Comparison of ENCODE assay signal across 16 mouse cellular contexts in the genomic region with DNA sequence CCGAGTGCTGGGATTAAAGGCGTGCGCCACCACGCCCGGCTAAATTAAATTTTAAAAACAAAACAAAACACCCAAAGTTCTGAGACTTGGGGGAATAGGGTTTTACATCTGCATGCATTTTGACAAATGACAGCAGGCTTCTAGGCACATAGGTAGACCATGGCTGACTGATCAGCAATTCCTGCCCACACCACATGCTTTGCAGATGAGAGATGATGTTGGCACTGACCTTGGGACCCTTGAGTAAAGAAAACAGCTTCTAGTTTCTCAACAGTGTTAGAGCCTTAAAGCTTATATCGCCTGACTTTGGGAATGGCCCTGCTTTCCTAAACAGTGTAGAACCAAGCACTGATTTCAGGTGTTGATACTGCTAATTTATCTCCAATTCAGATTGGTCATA.
"Had no signal": no experiment of that assay in that cellular context is flagged by ENCODE, and none has a peak within 500 bp of the region (broad histone marks: within the 10 kb centered on the region; RNA-seq: fewer than 3 reads in every experiment).

No protein-coding gene starts in this region.

- H3K9me3 ChIP-seq: neural tube, embryonic 13.5 days; neural tube, embryonic 15.5 days; stomach, embryonic 15.5 days had no signal

- H3K9ac ChIP-seq: neural tube, embryonic 13.5 days; neural tube, embryonic 15.5 days; stomach, embryonic 15.5 days had no signal

- H3K36me3 ChIP-seq: neural tube, embryonic 13.5 days; neural tube, embryonic 15.5 days; stomach, embryonic 15.5 days had no signal

- H3K4me3 ChIP-seq: neural tube, embryonic 13.5 days; neural tube, embryonic 15.5 days; stomach, embryonic 15.5 days had no signal

- H3K4me1 ChIP-seq: neural tube, embryonic 13.5 days; neural tube, embryonic 15.5 days; stomach, embryonic 15.5 days had no signal

- H3K27ac ChIP-seq: neural tube, embryonic 13.5 days; neural tube, embryonic 15.5 days; stomach, embryonic 15.5 days; stomach, postnatal 0 days had no signal

- DNase-seq: retina, postnatal 1 day; right cerebral cortex, adult 18-20 months; right cerebral cortex, postnatal 14 days; right cerebral cortex, postnatal 25 days; right cerebral cortex, postnatal 4 days; spleen, adult 18-20 months; thymus, adult 18-20 months; thymus, adult 2 months; thymus, postnatal 14 days; thymus, postnatal 25 days; thymus, postnatal 36 days; thymus, postnatal 4 days had no signal

- H3K4me2 ChIP-seq: neural tube, embryonic 13.5 days; neural tube, embryonic 15.5 days; stomach, embryonic 15.5 days had no signal

- H3K27me3 ChIP-seq: neural tube, embryonic 13.5 days; neural tube, embryonic 15.5 days; stomach, embryonic 15.5 days had no signal
